Mouse (Mus musculus): Measurements from ENCODE around the gene Fut11.
A peak's percentile ranks its signal among the peaks of the same experiment; 100 is the strongest.

The Fut11 gene

DNA sequence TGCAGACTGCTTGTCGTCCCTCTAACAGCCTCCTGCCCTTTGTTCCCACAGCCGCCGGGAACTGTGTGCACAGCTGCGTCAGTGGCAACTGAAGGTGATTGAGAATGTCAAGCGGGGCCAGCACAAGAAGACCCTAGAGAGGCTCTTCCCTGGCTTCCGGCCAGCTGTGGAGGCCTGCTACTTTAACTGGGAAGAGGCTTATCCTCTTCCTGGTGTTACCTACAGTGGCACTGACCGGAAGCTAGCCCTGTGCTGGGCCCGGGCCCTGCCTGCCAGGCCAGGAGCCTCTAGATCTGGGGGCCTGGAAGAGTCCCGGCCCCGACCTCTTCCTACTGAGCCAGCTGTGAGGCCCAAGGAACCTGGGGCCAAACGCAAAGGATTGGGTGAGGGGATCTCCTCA is 19.1 kb downstream of the Fut11 start:
- DNase-seq (ENCODE audit: extremely low read depth, low read depth, low spot score): no peak

DNA sequence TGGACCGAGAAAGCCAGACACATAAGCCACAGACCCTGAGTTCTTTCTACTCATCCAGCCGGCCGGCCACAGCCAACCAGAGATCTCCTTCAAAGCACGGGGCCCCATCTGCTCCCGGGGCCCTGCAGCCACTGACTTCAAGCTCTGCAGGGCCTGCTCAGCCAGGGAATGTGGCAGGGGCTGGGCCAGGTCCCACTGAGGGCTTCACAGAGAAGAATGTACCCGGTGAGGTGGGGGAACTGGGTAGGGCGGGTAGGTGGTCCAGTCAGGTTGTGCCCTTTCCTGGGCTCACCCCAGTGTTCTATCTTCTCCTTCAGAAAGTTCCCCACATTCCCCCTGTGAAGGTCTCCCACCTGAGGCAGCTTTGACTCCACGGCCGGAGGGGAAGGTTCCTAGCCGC is 23.7 kb downstream of the Fut11 start:
- DNase-seq (ENCODE audit: extremely low read depth, low read depth, low spot score): no peak

DNA sequence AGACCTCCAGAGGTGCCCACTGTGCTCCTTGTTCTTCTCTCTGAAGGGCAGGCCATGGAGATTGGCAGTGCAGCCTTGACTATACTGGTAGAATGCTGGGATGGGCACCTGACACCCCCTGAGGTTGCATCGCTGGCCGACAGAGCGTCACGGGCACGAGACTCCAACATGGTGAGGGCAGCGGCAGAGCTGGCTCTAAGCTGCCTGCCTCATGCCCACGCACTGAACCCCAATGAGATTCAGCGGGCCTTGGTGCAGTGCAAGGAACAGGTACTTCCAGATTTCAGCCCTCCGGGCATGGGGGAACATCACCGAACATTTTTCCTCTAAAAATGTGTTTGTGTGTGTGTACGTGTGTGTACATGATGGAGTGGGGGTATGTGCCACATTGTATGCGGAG is 25.0 kb downstream of the Fut11 start:
- no peak for DNase-seq (ENCODE audit: extremely low read depth, low read depth, low spot score)

GRCm38 (mm10) chr14:20721371-20721770 is 26.6 kb downstream of the Fut11 start:
- DNase-seq (ENCODE audit: extremely low read depth, low read depth, low spot score): no peak

GRCm38 (mm10) chr14:20723006-20723405 is 28.2 kb downstream of the Fut11 start:
- DNase-seq (ENCODE audit: extremely low read depth, low read depth, low spot score): no peak

DNA sequence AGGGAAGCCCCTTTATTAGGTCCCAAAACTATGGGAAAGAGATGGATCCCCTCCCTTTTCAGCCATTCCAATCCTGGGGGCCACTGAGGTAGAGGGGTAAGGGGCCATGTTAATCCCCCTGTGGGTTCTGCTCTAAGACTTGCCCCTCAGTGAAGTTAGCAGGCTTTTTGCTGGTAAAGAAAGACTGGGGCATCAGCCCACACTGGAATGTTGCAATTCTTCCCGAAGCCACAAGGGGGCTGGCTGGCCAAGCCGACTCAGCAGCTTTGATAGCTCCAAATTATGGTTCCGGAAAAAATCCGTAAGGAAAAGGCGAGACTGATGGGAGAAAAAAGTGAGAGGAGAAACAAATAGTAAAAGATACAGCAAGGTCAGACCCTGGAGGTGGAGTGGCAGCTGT is 29.3 kb downstream of the Fut11 start:
- DNase-seq (ENCODE audit: extremely low read depth, low read depth, low spot score): no peak

DNA sequence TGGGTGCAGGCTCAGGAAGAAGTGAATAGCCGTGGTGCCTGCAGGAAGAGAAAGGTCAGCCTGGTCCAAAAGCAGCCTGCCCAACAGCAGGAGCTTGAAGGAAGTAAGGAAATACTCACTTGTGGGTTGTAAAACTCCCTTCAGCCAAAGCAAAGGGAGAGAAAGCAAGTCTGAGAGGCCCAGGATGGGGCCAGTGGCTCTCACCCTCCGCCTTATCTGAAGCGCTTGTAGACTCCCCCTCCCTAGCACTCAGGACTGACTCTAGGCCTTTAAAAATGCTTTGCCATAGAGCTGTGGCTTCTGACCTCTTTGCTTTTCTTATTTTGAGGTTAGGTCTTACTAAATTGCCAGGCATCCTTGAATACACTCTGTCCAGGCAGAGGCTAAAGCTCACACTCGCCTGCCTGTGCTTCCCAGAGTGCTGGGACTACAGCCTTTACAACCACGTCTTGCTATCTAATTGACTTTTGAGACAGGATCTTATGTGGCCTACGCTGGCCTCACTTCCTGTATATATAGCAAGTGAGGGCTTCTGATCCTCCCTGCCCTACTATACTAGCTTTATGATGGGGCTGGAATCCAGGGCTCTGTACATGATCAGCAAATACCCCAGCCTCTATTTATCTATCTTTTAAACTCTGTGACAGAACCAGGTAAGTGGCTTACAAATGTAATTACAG is 31.0 kb downstream of the Fut11 start:
- DNase-seq (ENCODE audit: extremely low read depth, low read depth, low spot score): no peak

DNA sequence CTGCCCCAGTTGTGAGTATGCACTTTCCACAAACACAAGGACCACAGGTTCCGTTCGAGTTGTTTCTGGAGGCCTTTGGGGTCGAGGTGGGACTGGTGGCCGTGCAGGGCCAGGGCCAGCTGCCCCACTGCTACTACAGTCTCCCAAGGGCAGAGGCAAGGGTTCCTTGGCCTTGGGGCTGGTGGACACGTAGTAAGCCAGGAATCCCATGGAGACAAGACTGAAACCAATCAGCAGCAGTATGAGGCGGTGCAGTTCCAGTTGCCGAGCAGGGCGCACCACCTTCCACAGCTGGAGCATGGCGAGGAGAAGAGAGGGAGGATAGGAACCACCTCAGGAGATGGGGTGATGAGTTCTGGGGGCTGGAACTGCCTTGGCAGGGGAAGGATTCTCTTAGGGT is 35.1 kb downstream of the Fut11 start:
- DNase-seq (ENCODE audit: extremely low read depth, low read depth, low spot score): no peak

DNA sequence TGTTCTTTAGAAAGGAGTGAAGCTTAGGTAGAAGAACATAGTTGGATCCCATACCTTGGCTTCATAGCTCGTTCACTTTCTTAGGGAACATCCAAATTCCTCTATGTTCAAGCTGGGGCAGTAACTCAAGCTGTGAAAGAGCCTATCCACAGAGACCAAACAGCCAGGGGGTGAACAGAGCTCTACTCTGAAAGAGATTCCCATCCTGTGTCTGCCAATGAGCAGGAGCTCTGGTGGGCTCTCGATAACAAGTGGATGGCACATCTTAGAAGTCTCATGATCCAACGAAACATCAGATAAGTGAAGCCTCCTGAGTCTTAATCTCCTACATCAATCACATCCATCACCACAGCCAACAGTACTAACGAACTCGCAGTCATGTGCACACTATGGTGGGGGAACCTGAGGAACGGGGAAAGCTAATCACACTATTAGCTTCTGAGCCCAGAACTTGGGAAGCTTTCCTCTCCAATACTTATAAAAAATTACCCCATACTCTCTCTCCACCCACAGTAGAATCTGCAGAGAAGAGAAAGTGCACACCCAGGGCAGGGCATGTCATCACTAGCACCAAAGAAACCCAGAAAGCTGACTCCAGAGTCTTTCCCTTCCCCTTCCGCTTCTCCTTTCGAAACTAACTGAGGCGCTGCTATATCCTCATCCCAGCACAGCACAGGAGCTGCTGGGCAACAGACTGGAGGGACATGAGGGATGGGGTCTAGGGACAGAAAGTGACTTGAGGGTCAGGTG is 36.3 kb downstream of the Fut11 start:
- peak; percentile 33 for DNase-seq (ENCODE audit: extremely low read depth, low read depth, low spot score)

DNA sequence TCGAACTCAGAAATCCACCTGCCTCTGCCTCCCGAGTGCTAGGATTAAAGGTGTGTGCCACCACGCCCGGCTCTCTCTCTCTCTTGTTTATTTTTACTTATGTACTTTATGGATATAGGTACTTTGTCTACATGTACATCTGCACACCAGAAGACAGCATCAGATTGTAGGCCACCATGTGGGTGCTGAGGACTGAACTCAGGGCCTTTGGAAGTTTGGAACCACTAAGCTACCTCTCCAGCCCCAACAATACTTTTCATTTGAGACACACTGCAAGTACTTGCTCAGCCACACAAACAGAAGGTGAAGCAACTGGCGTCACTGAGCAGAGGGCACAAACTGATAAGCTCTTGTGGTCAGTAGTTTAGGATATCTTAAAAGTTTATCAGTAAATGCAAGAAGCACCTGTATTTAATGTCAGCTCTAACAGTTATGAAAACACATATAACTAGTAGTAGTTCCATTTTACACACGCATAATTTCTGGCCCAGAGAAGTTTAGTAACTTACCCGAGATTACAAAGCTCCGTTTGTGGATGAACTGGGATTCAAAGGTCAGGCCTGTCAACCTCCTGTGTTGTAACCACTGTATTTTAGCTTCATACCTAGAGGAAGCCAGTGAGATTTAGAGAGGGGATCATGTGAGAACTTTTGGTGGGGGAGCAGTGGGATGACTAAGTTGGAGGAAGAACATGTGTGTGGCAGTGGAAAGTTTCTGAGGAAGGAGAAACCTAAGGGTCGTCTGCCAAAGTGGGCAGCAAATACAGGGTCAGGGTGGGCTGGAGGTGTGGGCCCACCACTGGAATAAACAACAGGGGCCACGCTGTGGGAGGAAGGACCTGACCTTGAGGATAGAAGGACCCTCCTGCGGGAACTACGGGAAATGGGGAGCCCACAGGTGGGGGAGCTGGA is 38.5 kb downstream of the Fut11 start:
- DNase-seq (ENCODE audit: extremely low read depth, low read depth, low spot score): peak; percentile 21

DNA sequence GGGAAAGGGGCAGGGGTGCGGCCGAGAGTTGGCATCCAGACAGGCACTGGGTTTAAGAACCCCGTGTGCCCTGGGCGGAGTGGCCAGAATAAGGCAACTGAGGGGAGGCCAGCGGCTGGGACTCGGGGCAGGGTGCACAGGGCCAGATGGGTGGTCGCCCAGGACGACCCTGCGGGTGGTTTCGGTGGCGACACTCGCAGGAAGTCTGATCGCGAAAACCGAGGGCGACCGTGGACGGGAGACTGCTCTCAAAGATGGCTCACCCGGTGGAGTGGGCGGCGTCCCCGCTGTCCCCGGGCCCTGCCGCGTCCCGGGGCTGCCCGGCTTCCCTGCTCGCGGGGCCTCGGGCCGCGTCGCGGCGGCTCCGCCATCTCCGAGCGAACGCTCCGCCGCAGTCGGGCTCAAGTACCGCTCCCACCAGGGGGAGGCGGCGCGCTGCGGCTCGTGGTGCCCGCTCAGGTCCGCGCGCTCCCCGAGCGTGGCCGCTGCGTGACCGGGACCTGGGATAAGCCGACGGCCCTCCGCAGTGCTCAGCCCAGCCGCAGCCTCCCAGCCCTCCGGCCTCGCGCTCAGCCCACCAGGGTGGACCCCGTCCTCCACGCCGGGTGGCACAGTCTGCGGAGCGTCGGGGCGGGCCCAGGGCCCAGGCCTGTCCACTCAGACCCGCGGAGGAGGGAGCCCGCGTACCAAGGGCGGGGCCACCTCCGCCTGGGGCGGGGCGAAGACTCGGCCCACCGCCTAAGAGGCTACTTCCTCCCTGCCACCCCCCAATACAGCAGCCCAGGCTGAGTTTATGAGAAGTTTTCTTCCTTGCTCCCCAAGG is 39.4 kb downstream of the Fut11 start, which contains the start of gene Ndst2:
TSS of gene Ndst2 (minus strand) at position 611 of the 823 bp plus-strand sequence.
- peak; percentile 10 for DNase-seq (ENCODE audit: extremely low read depth, low read depth, low spot score)

GRCm38 (mm10) chr14:20735052-20735451 is 40.3 kb downstream of the Fut11 start:
- DNase-seq (ENCODE audit: extremely low read depth, low read depth, low spot score): no peak

DNA sequence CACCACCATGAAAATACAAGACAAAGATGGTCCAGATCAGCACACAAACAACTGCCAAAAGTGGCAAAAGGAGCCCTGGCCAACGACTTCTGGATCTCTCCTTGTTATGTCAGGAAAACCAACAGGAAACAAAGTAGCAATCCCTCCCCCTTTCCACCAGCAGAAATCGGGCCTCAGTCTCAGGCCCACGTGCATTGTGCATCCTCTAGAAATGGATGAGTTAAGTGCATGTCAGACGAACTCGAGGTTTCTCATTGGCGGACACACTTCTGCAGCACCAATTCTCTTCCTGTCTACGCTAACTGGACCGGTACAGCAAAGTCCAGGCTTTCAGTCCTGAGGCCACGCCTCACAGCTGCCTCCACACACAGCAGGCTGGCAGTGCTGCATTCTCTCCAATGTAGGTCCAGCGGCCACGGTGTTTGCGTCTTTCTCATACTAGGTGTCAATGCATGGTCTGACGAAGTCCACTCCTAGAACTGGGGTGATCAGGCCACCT is 41.2 kb downstream of the Fut11 start:
- DNase-seq (ENCODE audit: extremely low read depth, low read depth, low spot score): no peak

DNA sequence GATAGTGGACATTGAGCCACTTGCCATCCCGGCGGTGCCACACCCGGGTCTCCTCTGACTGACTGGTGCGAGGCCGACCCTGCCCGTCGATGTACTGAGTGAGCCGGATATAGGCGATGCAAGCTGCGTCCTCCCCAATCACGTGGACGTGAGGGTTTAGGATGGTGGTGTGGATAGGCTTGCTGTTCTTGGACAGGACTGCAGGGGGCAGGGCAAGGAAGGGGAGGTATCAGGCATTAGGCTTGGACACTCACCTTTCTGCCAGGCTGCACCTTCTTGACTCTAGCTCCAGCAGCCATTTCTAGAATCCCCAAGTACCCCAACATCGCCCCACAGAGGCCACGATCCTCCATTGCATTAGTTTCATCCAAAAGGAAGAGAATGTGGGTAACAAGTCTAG is 42.5 kb downstream of the Fut11 start:
- no peak for DNase-seq (ENCODE audit: extremely low read depth, low read depth, low spot score)

GRCm38 (mm10) chr14:20738511-20738910 is 43.7 kb downstream of the Fut11 start:
- DNase-seq (ENCODE audit: extremely low read depth, low read depth, low spot score): no peak

- DNase-seq (ENCODE audit: extremely low read depth, low read depth, low spot score): peak; percentile 16
Observed at GRCm38 (mm10) chr14:20741301-20741700, 46.5 kb downstream of the Fut11 start.

DNA sequence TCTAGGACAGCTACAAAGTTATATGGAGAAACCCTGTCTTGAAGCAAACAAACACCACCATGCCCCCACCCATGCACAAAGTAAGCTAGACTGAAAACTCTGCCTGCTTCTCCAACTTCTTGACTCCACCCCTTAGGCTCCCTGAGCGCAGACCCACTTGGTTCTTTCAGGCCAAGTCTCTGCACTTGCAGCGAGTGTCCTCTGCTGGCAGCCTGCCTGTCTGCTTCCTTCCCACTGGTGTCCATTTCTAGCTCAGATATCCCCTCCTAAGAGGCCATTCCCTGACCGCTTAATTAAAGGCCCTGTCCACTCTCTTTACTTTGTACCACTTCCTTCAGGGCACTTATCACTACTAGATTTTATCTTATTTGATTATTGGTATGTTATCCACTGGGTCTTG is 48.8 kb downstream of the Fut11 start:
- no peak for DNase-seq (ENCODE audit: extremely low read depth, low read depth, low spot score)

DNA sequence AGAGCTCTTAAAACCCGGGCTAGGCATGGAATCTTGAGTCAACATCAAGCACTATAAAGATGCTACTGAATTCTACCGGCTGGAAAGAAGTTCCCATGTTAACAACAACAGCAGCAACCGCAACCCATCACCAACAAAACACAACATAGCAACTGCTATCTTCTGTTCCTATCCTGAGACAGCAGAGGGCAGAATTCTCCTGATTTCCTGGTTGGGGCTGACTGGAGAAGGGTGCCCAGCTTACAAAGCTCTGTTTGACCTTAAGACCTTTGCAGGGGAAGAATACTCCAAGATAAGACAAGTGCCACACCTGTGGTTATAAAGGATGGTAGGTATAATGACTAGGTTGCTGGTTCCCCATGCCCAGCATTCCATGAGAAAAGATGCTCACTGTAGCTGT is 52.2 kb downstream of the Fut11 start:
- no peak for DNase-seq (ENCODE audit: extremely low read depth, low read depth, low spot score)

GRCm38 (mm10) chr14:20748388-20748787 is 53.6 kb downstream of the Fut11 start:
- no peak for DNase-seq (ENCODE audit: extremely low read depth, low read depth, low spot score)

DNA sequence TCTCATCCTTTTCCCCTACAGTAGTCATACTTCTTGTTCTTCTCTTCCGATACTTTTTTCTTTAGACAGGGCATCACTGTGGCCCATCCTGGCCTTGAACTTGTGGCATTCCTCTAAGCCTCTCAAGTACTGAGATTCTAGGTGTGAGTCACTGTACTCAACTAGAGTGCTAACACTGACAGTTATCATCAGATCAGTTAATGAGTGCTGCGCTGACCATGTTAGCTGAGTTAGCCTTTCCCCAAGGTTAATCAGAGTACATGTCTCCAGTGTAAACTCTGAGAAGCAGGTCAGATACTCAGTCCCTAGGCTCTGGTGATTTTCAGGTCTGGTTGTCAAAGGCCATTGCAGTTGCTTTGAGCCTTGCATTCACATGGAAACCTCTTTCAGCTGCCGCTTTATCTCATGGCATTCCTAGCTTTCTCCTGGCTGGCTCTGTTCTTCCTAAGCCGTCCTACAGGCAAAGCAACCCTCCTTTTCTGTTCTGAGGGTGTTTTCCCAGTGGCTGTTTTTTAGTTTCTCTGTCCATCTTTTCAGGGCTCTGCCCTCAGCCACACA is 54.8 kb downstream of the Fut11 start:
- no peak for DNase-seq (ENCODE audit: extremely low read depth, low read depth, low spot score)
